Mouse (Mus musculus): ENCODE measurements at regions not wholly inside any gene's neighbourhood (a gene's known extent, or its start where the extent isn't known, plus 50 kb on each side); places are given as distances from the start of the nearest gene placed in this dataset.
"Not testable (repeated sequence)": the region's sequence is repeated elsewhere in the genome, so short reads cannot be mapped to it uniquely, and the experiment has no call there.

GRCm38 (mm10) chr11:7780476-7781112 is 566.9 kb upstream of the Igfbp3 start:
- Histone ChIP-seq H3K27me3 (ENCODE audit: control insufficient read depth, insufficient read depth, insufficient read length) (no peaks in the 10 kb centered on the region), H3K4me2 (ENCODE audit: low read depth) (no peak overlapping the region), H3K79me2 (ENCODE audit: control insufficient read depth, insufficient read depth) (no peaks in the 10 kb centered on the region), H3K4me3 (no peak overlapping the region), H3ac (ENCODE audit: control insufficient read depth, insufficient read length) (no peak overlapping the region), H3K36me3 (ENCODE audit: control insufficient read depth, insufficient read depth) (no peaks in the 10 kb centered on the region)
- TF ChIP-seq POLR2AphosphoS2 (IDR thresholded peaks at IDR 0.05; ENCODE audit: insufficient read length, low read depth) (no peak), MYOD1 (IDR thresholded peaks at IDR 0.05; ENCODE audit: control insufficient read depth in 1 of 3, insufficient read length in 2 of 3, low read depth in 2 of 3) (no peak), TCF3 (IDR thresholded peaks at IDR 0.05; ENCODE audit: insufficient read length, low read depth) (no peak), CEBPB (IDR thresholded peaks at IDR 0.05; ENCODE audit: insufficient read depth, poor library complexity, severe bottlenecking) (0 out of 2 replicates have a peak, but pooled peaks have one; percentile 18), MYOG (IDR thresholded peaks at IDR 0.05; ENCODE audit: control insufficient read depth in 1 of 3, insufficient read depth in 1 of 3, insufficient read length in 2 of 3, low read depth in 2 of 3) (no peak)

- H3K4me2 ChIP-seq (ENCODE audit: low read depth); H3K36me3 ChIP-seq (ENCODE audit: control insufficient read depth, insufficient read depth); H3K79me2 ChIP-seq (ENCODE audit: control insufficient read depth, insufficient read depth); H3K4me3 ChIP-seq; H3K27me3 ChIP-seq (ENCODE audit: control insufficient read depth, insufficient read depth, insufficient read length); H3ac ChIP-seq (ENCODE audit: control insufficient read depth, insufficient read length): not testable (repeated sequence)
These were observed 561.6 kb upstream of the Igfbp3 start for GRCm38 (mm10) chr11:7775361-7775760.

GRCm38 (mm10) chr11:7765303-7765702 is 551.6 kb upstream of the Igfbp3 start:
- Histone ChIP-seq H3K36me3 (ENCODE audit: control insufficient read depth, insufficient read depth) (no peaks in the 10 kb centered on the region), H3K4me2 (ENCODE audit: low read depth) (no peak overlapping the region), H3K79me2 (ENCODE audit: control insufficient read depth, insufficient read depth) (no peaks in the 10 kb centered on the region), H3ac (ENCODE audit: control insufficient read depth, insufficient read length) (no peak overlapping the region), H3K4me3 (no peak overlapping the region), H3K27me3 (ENCODE audit: control insufficient read depth, insufficient read depth, insufficient read length) (no peaks in the 10 kb centered on the region)
- TF ChIP-seq CEBPB (IDR thresholded peaks at IDR 0.05; ENCODE audit: insufficient read depth, poor library complexity, severe bottlenecking) (no peak), MYOG (IDR thresholded peaks at IDR 0.05; ENCODE audit: control insufficient read depth in 1 of 3, insufficient read depth in 1 of 3, insufficient read length in 2 of 3, low read depth in 2 of 3) (no peak), MAX (IDR thresholded peaks at IDR 0.05; ENCODE audit: low read depth) (no peak), POLR2AphosphoS2 (IDR thresholded peaks at IDR 0.05; ENCODE audit: insufficient read length, low read depth) (no peak), USF1 (IDR thresholded peaks at IDR 0.05; ENCODE audit: low read depth) (no peak), TCF3 (IDR thresholded peaks at IDR 0.05; ENCODE audit: insufficient read length, low read depth) (no peak), MYOD1 (IDR thresholded peaks at IDR 0.05; ENCODE audit: control insufficient read depth in 1 of 3, insufficient read length in 2 of 3, low read depth in 2 of 3) (no peak), REST (IDR thresholded peaks at IDR 0.05; ENCODE audit: insufficient read depth, insufficient read length) (no peak), E2F4 (IDR thresholded peaks at IDR 0.05; ENCODE audit: insufficient read depth) (no peak), SRF (IDR thresholded peaks at IDR 0.05; ENCODE audit: control insufficient read depth, insufficient read length, low read depth) (no peak), TCF12 (IDR thresholded peaks at IDR 0.05; ENCODE audit: insufficient read depth, poor library complexity, severe bottlenecking) (no peak), POLR2A (IDR thresholded peaks at IDR 0.05; ENCODE audit: insufficient read length, low read depth) (no peak)

- Histone ChIP-seq H3K4me3 (no peak overlapping the region), H3K79me2 (ENCODE audit: control insufficient read depth, insufficient read depth) (no peaks in the 10 kb centered on the region), H3ac (ENCODE audit: control insufficient read depth, insufficient read length) (no peak overlapping the region), H3K27me3 (ENCODE audit: control insufficient read depth, insufficient read depth, insufficient read length) (no peaks in the 10 kb centered on the region), H3K4me2 (ENCODE audit: low read depth) (no peak overlapping the region), H3K36me3 (ENCODE audit: control insufficient read depth, insufficient read depth) (no peaks in the 10 kb centered on the region)
- TF ChIP-seq MAX (IDR thresholded peaks at IDR 0.05; ENCODE audit: low read depth) (no peak), E2F4 (IDR thresholded peaks at IDR 0.05; ENCODE audit: insufficient read depth) (no peak), POLR2AphosphoS2 (IDR thresholded peaks at IDR 0.05; ENCODE audit: insufficient read length, low read depth) (no peak), CEBPB (IDR thresholded peaks at IDR 0.05; ENCODE audit: insufficient read depth, poor library complexity, severe bottlenecking) (no peak), MYOD1 (IDR thresholded peaks at IDR 0.05; ENCODE audit: control insufficient read depth in 1 of 3, insufficient read length in 2 of 3, low read depth in 2 of 3) (no peak), MYOG (IDR thresholded peaks at IDR 0.05; ENCODE audit: control insufficient read depth in 1 of 3, insufficient read depth in 1 of 3, insufficient read length in 2 of 3, low read depth in 2 of 3) (no peak), TCF3 (IDR thresholded peaks at IDR 0.05; ENCODE audit: insufficient read length, low read depth) (no peak), REST (IDR thresholded peaks at IDR 0.05; ENCODE audit: insufficient read depth, insufficient read length) (no peak), USF1 (IDR thresholded peaks at IDR 0.05; ENCODE audit: low read depth) (no peak), SRF (IDR thresholded peaks at IDR 0.05; ENCODE audit: control insufficient read depth, insufficient read length, low read depth) (no peak), POLR2A (IDR thresholded peaks at IDR 0.05; ENCODE audit: insufficient read length, low read depth) (no peak), TCF12 (IDR thresholded peaks at IDR 0.05; ENCODE audit: insufficient read depth, poor library complexity, severe bottlenecking) (no peak)
These were observed 545.2 kb upstream of the Igfbp3 start for GRCm38 (mm10) chr11:7758862-7759467.

All from myocyte (in vitro differentiated cells).